Mouse (Mus musculus) left cerebral cortex, postnatal 10 days (tissue): ENCODE measurements around the gene Tmem30b. TPM values are rescaled to one million over a fixed set of nuclear protein-coding genes. Genes with fewer than 3 reads are reported as not detected.

Source experiments
- DNase-seq, 2 experiments: peaks; one replicate each; pipeline ENCODE4 v3.0.0; 2021 to 2022; ENCODE audit warnings: low spot score in 2 of 2, mixed read lengths in 1 of 2; ENCODE audit errors: extremely low spot score in 1 of 2
- intact Hi-C: fragments of 180-260 bp; cut with DNase I; formaldehyde crosslinking; loops from one replicate; pipeline ENCODE4 v1.15.1; 2025
- total RNA-seq, 2 experiments: library from RNA; stranded (reverse); gene quantifications; 2 replicates each; pipeline ENCODE4 v1.2.3; 2021

Tmem30b gene
- total RNA-seq, 2 experiments from 2014 or later = 0.11 to 0.14 TPM

GRCm38 (mm10) chr12:73525254-73525885 lies 20.8 kb downstream of the Tmem30b start:
- DNase-seq = no peak
- intact Hi-C loops = no loop called here

GRCm38 (mm10) chr12:73523066-73523465 lies 23.1 kb downstream of the Tmem30b start:
- intact Hi-C loops = no loop called here

GRCm38 (mm10) chr12:73521944-73522343 lies 24.2 kb downstream of the Tmem30b start:
- intact Hi-C loops = no loop called here
- DNase-seq = no peak

More at GRCm38 (mm10) chr12:73523066-73523465, 23.1 kb downstream of the Tmem30b start:
- no peak for DNase-seq

- no peak for DNase-seq
- intact Hi-C loops = no loop called here
Measured at GRCm38 (mm10) chr12:73521238-73521841, 24.9 kb downstream of the Tmem30b start.

GRCm38 (mm10) chr12:73517768-73518167 lies 28.4 kb downstream of the Tmem30b start:
- no peak for DNase-seq
- intact Hi-C loops = loop anchor here (1.0 kb wide), 1 partner anchor 496 kb away; no protein-coding TSS in a partner anchor

GRCm38 (mm10) chr12:73517022-73517709 lies 29.0 kb downstream of the Tmem30b start:
- DNase-seq = peak; percentile 65 to 69

GRCm38 (mm10) chr12:73516516-73516915 lies 29.7 kb downstream of the Tmem30b start:
- DNase-seq = no peak

More at GRCm38 (mm10) chr12:73517022-73517709, 29.0 kb downstream of the Tmem30b start:
- intact Hi-C loops = loop anchor here (1.0 kb wide), 1 partner anchor 496 kb away; no protein-coding TSS in a partner anchor

GRCm38 (mm10) chr12:73514722-73515121 lies 31.5 kb downstream of the Tmem30b start:
- intact Hi-C loops = no loop called here

More at GRCm38 (mm10) chr12:73516516-73516915, 29.7 kb downstream of the Tmem30b start:
- intact Hi-C loops = no loop called here

GRCm38 (mm10) chr12:73513958-73514357 lies 32.2 kb downstream of the Tmem30b start:
- DNase-seq = no peak
- intact Hi-C loops = no loop called here

More at GRCm38 (mm10) chr12:73514722-73515121, 31.5 kb downstream of the Tmem30b start:
- no peak for DNase-seq

- intact Hi-C loops = no loop called here
- DNase-seq = no peak
Measured at GRCm38 (mm10) chr12:73511467-73512047, 34.6 kb downstream of the Tmem30b start.

- intact Hi-C loops = no loop called here
- no peak for DNase-seq
Measured at GRCm38 (mm10) chr12:73507105-73507504, 39.1 kb downstream of the Tmem30b start.

- intact Hi-C loops = no loop called here
- DNase-seq = no peak
Measured at GRCm38 (mm10) chr12:73506648-73507047, 39.5 kb downstream of the Tmem30b start.

- intact Hi-C loops = no loop called here
- no peak for DNase-seq
Measured at GRCm38 (mm10) chr12:73500689-73501326, 45.4 kb downstream of the Tmem30b start.

- intact Hi-C loops = no loop called here
- no peak for DNase-seq
Measured at GRCm38 (mm10) chr12:73495172-73495571, 51.0 kb downstream of the Tmem30b start.

GRCm38 (mm10) chr12:73493929-73494530 lies 52.2 kb downstream of the Tmem30b start:
- intact Hi-C loops = no loop called here
- no peak for DNase-seq
